Mouse (Mus musculus): ENCODE results near the gene Fam32a. TPM values are rescaled to one million over a fixed set of nuclear protein-coding genes. Genes with fewer than 3 reads are reported as not detected.

Fam32a gene
- 10 to 100 TPM; 54.0 to 59.4 TPM for total RNA-seq (2021)

DNA sequence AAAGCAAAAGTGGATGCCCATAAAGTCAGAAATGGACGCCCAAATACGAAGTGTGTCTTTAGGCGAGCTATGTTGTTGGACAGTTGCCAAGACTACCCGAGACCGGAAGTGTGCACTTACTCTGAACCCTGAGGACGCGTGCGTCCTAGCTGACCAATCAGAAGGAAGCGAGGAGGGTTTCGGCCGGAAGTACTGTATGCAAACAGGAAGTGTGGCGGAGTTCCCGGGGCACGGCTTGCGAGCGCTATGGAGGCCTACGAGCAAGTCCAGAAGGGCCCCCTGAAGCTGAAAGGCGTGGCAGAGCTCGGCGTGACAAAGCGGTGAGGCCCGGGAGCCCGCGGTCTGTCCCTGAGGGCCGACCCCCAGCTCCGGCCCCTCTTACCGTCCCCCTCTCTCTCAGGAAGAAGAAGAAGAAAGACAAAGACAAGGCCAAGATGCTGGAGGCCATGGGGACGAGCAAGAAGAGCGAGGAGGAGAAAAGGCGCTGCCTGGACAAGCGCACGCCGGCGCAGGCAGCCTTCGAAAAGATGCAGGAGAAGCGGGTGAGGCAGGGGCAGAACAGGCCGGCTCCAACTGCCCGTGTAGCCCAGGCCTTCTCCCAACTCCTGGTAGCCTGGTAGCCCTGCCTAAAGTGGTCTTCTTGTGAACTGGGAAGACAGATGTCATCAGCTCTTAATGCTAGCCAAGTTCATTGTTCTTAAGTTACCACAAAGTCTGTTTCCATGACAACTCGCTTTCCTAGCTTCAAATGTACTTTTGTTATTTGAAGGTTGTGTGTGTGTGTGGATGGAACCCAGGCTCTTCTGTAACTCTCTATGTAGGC is at the start of gene Fam32a:
Gene Fam32a (plus strand): TSS at position 190 of the 823 bp plus-strand sequence.
- intact Hi-C loops (cut with DNase I), result loop anchor here (5.0 kb wide), 1 partner anchor 42 kb away; no protein-coding TSS in a partner anchor

DNA sequence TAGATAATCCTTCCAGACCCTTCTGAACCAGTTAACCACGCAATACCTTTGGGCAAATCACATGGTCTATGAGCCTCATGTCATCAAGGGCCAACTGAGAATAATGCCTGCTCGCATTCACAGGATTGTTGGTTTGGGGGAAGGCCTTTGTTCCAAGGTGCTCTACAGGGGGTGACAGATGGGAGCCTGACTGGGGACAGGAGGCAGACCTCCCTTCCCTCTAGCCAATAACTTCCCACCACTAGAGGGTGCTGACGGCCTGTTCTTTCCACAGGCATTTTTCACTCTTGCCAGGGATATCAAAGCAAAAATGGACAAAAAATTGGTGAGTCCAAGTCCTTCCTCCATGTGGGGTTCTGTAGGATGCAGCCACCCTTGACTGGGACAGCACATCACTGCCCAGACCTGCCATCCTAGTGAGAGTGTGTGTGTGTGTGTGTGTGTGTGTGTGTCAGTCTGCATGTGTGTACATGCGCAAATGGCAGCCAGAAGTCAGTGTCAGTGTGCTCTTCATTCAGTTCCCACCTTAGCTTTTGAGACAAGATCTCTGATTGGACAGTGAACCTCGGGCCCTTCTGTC is 42.1 kb upstream of the Fam32a start:
- intact Hi-C loops (cut with DNase I), result loop anchor here (5.0 kb wide), 4 partner anchors 45 to 190 kb away; partner anchors contain the start of gene Ap1m1
- DNase-seq (ENCODE audit: extremely low spot score in 1 of 2, low spot score in 2 of 2), result peak; percentile 60 to 82

More for the DNA sequence above, at the start of gene Fam32a:
- DNase-seq (ENCODE audit: extremely low spot score in 1 of 2, low spot score in 2 of 2), result peak; percentile 91 to 94

DNA sequence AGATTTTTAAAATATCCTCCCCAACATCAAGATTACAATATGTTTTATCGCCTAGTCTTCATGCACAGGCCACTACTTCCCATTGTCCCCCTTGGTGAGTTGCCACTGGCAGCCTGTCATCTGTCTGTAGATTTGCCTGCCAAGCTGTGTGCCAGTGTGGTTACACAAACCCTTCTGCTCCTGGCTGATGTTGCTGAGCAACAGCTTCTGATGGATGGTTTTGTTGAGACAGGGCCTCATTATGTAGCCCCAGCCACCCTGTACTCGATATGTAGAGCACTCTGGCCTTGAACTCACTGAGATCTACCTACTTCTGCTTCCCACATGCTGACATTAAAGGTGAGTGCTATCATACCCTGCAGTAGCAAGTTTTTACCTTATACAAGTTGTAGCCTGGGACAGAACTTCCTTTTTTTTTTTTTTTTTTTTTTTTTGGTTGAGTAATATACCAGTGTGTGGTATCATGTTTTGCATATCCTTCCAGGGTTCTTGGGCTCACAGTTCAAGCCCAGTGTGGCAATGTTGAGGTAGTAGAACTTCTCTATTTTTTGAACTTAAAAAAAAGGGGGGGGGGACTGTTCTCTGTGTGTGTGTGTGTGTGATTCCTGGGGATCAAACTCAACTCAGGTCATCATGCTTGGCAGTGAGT is 35.9 kb upstream of the Fam32a start:
- intact Hi-C loops (cut with DNase I), result no loop called here
- no peak for DNase-seq (ENCODE audit: extremely low spot score in 1 of 2, low spot score in 2 of 2)

DNA sequence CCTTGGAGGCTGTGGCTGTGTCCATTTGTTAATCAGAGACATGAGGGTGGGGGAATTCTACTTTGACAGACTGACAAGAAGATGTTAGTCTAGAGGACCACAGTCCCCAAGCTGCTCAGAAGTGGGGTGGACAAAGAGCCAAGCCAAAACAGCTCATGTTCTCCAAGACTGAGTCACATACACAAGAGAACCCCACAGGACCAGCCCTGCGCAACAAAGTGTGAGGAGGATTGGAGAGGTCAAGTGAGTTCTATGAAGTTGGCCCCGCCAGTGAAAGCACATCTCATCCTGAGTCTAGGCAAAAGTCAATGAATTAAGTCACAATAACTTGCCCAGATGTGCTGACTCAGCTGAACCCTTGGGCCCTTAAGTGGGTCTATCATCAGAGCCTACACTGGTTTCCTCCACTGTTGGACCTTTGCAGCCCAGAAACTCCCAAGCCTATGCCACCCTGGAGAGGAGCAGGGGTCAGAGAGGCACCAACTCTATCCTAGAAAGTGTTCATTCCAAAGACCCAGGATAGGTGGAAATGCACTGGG is 31.7 kb upstream of the Fam32a start:
- no peak for DNase-seq (ENCODE audit: extremely low spot score in 1 of 2, low spot score in 2 of 2)
- intact Hi-C loops (cut with DNase I), result no loop called here

DNA sequence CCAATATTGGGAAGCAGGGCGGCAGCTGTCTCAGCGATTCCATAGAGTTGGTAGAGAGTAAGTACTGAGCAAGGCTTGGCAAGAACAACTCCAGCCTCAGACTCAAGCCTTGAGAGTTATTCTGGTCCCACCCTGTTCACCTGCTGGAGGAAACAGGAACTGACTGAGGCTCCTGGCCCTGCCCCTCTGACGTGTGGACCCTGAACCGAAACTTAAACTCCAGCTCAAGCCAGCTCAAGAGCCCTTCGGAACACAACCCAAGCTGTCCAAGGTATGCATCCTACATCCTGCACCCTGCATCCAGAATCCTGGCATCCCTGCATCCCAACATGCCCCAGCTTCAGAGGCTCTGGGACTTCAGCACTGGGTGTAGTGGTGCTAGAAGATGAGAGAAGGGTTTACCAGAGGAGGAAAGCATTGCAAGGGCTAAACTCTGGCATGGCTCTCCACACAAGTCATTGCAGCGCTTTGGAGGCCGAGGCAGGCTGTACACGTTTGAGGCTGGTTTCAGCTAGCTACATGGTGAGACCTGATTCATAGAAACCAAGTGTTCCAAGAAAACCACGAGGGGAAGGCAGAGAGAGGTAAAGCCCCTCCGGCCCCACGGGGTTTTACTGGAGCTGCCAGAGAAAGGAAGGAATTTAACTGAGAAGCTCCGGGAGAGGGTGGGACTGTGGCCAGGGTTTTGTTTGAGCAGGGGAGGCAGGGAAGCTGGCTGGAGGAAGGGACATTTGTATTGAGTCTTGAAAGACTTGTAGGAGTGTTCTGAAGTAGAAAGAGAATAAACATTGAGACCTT is 29.9 kb upstream of the Fam32a start, which contains the start of gene Hsh2d:
Gene Hsh2d (plus strand): TSS at position 222 of the 798 bp plus-strand sequence.
- intact Hi-C loops (cut with DNase I), result no loop called here

DNA sequence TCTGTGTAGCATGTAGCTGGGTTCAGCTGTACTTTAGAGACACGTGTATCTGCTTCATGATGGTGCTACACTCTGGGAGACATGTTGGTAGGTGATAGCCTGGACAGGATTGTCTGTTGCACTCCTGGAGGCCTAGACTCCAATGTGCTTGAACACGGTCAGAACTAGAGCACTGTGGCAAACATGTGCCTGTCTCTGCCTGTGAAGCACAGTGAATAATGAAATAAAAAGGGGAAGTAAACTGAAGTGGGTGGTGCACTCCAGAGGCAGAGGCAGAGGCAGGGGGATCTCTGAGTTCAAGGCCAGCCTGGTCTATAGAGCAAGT is 29.4 kb upstream of the Fam32a start:
- intact Hi-C loops (cut with DNase I), result no loop called here
- no peak for DNase-seq (ENCODE audit: extremely low spot score in 1 of 2, low spot score in 2 of 2)

More for the DNA sequence above, 29.9 kb upstream of the Fam32a start, which contains the start of gene Hsh2d:
- no peak for DNase-seq (ENCODE audit: extremely low spot score in 1 of 2, low spot score in 2 of 2)

DNA sequence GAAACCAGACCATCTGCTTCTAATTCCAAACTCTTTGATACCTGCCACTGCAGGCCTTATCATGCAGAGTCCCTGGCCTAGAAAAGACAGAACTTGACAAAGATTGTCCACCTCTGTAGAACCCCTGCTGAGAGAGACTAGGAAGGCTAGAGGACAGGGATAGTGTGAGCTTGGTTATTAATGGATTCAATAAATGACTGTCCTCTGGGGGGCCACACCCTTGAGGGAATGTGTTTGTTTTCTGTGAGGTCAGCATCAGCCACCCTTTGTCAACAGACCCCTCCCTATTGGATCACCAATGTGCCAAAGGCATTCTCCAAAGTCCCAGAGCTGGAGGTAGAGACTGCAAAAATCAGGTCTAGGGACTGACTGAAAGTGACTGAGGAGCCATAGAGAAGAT is 27.5 kb upstream of the Fam32a start:
- intact Hi-C loops (cut with DNase I), result no loop called here
- no peak for DNase-seq (ENCODE audit: extremely low spot score in 1 of 2, low spot score in 2 of 2)

DNA sequence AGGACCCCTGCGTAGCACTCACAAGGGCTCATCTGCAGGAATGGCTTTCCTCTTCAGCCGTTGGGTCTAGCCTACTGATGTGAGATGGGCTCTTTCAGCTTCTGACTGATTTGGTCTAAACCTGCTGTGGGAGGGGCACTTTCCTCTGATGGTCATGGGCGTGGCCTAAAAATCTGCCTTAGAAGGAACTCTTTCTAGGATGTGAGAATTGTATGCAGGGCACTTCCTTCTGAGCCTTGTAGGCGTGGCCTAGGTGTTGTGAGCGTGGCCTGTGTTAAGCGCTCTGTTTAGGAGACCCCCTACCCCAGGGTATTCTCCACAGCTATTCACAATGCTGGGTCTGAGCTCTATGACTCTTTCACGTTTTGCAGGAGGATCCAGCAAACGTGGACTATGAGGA is 21.5 kb upstream of the Fam32a start:
- DNase-seq (ENCODE audit: extremely low spot score in 1 of 2, low spot score in 2 of 2), result no peak

DNA sequence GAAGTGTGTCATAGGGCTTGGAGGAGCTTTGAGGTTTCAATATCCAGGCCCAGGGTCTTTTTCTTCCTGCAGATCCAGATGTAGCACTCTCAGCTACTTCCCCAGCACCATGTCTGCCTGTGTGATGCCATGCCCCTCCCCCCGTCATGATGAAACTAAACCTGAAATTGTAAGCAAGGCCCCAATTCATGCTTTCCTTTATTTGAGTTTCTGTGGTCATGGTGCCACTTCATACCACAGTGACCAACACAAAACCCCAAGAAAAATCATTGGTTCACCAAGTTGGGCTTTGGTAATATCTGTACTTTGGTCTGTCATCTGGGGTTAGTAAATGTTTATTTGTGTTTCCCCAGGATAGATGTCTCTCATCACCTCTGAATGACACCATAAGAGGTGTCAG is 10.9 kb upstream of the Fam32a start:
- intact Hi-C loops (cut with DNase I), result no loop called here

More for the DNA sequence above, 21.5 kb upstream of the Fam32a start:
- intact Hi-C loops (cut with DNase I), result no loop called here

DNA sequence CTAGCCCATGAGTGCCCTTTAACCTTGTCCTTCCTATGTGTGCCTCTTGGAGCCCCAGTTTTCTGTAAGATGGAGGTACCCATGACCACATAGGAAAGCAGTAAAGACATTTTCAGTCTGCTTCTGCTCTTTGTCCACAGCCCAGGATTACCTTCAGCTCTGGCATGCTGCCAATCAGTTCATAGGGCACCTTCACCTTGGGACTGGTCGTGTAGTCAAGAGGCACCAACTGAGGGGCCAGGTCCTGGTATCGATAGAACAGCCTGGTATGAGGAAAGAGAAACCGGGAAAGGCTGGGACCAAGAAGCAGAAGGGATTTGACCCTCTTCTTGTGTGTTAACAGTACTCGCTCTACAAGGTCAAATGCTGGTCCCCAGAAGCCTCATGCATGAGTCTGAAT is 9.3 kb upstream of the Fam32a start:
- no peak for DNase-seq (ENCODE audit: extremely low spot score in 1 of 2, low spot score in 2 of 2)
- intact Hi-C loops (cut with DNase I), result no loop called here

More for the DNA sequence above, 10.9 kb upstream of the Fam32a start:
- no peak for DNase-seq (ENCODE audit: extremely low spot score in 1 of 2, low spot score in 2 of 2)

DNA sequence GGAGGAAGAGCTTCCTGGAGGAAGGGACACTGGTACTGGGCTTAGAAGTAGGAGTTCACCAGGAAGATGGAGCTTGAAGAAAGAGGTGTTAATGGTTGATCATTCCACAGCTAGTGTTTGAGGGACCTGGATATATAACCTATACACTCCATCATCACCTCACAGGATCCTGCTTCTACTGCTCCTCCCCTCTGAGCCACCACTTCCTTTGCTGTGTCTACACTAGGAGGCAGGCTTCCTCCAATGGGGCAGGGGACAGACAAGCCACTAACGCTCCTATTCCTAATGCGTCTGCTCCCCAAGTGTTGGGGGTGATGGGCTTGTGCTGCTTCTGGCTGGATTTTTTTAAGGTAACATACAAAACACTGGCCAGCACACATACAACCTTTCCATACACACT is 8.8 kb upstream of the Fam32a start:
- DNase-seq (ENCODE audit: extremely low spot score in 1 of 2, low spot score in 2 of 2), result no peak
- intact Hi-C loops (cut with DNase I), result no loop called here

DNA sequence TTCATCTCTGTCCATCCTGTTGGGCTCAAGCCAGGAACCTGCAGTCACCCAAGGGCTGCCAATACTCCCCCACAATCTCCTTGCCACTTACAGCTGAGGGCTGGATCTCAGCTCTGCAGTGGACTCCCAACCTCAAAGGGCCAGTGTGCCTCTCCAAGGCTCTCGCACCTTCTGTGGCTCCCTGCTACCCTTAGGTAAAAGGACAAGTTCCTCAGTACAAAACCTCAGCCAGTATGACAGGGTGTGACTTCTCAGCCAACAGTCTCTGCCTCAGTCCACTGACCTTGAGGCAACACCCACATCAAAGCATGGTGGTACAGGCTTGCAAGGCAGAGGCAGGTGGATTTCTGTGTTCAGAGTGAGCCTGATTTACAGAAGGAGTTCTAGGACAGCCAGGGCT is 7.7 kb upstream of the Fam32a start:
- no peak for DNase-seq (ENCODE audit: extremely low spot score in 1 of 2, low spot score in 2 of 2)
- intact Hi-C loops (cut with DNase I), result no loop called here

DNA sequence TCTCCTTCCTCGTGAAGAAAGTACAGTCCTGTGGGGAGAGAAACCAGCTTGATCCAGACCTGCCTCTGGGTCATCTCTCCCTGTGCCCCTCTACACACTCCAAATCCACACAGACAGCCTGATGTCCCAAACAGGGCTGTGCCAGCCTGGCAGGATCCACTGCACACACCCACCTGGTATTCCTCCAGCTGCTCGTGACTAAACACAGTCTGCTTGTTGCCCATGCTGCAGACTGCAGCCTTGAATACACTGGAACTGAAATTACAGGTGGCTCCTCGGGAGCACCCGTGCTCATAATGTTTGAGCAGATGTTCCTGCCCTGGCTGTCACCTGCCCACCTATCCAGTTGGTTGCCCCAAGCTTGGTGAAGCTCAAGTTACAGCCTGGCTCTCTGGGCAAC is 6.8 kb upstream of the Fam32a start, which contains the start of gene Cib3:
Gene Cib3 (minus strand): TSS at position 87 of the 400 bp plus-strand sequence.
- DNase-seq (ENCODE audit: extremely low spot score in 1 of 2, low spot score in 2 of 2), result no peak
- intact Hi-C loops (cut with DNase I), result no loop called here

DNA sequence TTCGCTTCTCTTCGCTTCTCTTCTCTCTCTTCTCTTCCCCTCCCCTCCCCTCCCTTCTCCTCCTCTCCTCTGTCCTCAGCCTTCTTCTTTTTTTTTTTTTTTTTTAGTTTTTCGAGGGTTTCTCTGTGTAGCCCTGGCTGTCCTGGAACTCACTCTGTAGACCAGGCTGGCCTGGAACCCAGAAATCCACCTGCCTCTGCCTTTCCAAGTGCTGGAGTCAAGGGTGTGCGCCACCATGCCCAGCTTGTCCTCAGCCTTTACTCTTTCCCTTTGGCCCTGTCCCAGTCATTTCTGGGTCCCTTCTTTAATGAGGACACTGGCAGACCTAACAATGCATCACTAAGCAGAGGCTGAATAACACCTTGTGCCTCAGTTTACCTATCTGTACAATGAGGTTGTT is 6.0 kb upstream of the Fam32a start, which contains the start of gene Gm11034:
Gene Gm11034 (minus strand): TSS at position 101 of the 400 bp plus-strand sequence.
- intact Hi-C loops (cut with DNase I), result no loop called here
- no peak for DNase-seq (ENCODE audit: extremely low spot score in 1 of 2, low spot score in 2 of 2)

DNA sequence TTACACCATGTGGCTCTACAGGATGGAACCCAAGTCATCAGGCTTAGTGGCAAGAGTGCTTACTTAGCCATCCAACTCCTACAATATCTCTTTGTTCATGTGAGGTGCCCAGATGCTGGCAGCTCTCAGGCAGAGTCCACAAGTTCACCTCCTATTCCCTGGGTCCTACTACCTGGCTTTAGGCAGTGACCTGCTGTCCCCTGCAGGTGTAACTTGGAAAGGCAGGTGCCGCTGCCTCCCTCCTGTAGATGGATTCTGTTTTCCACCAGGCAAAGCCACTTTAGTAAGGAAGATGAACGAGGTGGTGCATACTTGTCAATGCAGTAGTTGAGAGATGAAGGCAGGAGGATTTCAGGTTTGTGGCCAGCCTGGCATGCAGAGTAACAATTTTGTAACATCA is 4.5 kb upstream of the Fam32a start:
- DNase-seq (ENCODE audit: extremely low spot score in 1 of 2, low spot score in 2 of 2), result no peak
- intact Hi-C loops (cut with DNase I), result no loop called here

DNA sequence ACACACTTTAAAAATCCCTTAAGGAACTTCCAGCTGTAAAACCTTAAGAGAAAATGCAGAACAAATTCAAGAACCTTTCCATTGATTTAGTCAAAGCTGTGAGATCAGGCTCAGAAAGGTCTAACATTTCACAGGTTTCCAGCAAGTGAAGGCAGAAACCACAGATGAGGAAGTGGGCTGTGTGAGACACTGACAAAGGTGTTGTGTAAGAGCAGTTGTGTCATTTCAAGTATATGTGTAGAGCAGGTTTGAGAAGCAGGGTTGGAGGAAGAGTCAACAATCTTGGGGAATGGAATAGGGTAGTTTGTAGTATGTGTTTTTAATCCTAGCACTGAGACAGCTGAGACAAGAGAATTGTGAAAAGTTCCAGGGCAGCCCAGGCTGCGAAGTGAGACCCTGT is 3.7 kb upstream of the Fam32a start:
- intact Hi-C loops (cut with DNase I), result no loop called here
- no peak for DNase-seq (ENCODE audit: extremely low spot score in 1 of 2, low spot score in 2 of 2)

DNA sequence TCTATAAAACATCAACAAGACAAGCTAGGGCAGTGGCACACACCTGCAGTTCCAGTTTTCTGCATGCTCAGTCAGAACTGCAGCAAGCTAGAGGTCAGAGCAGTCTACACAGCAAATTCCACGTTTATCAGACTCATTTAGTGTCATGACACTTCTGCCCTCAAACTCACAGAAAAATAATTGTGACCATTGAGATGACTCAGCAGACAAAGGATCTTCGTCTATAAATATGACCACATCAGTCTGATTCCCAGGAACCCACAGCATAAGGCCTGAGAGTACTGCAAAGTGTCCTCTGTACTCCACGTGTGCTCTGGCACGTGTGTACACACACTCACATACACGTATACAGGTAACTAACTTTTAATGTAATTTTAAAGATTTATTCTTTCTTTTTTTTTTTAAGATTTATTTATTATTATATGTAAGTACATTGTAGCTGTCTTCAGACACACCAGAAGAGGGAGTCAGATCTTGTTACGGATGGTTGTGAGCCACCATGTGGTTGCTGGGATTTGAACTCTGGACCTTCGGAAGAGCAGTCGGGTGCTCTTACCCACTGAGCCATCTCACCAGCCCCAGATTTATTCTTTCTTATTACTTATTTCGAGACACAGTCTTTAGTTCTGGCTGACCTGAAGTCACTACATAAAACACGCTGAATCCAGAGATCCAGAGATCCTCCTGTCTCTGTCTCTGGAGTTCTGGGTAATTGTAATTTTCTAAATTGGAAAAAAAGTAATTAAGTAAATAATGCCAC is 569 bp upstream of the Fam32a start:
- intact Hi-C loops (cut with DNase I), result no loop called here

DNA sequence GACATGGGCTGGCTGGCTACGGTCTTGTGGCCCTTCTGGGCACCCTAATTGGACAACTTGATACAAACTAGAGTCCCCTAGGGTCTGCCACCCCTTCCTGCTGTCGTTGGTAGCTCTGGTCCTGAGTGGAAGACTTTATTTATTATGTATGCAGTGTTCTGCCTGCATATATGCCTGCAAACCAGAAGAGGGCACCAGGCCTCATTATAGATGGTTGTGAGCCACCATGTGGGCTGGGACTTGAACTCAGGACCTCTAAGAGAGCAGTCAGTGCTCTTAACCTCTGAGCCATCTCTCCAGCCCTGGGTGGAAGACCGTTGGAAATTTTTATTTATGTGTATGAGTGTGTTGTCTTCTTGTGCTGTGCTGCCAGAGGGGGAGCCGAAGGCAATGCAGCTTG is 1.2 kb downstream of the Fam32a start:
- DNase-seq (ENCODE audit: extremely low spot score in 1 of 2, low spot score in 2 of 2), result no peak
- intact Hi-C loops (cut with DNase I), result loop anchor here (5.0 kb wide), 1 partner anchor 43 kb away; no protein-coding TSS in a partner anchor

More for the DNA sequence above, 569 bp upstream of the Fam32a start:
- DNase-seq (ENCODE audit: extremely low spot score in 1 of 2, low spot score in 2 of 2), result no peak

Measured in left cerebral cortex, postnatal 10 days (tissue).